Mouse (Mus musculus): Measurements from ENCODE around the gene Nol4l. TPM values are rescaled to one million over a fixed set of nuclear protein-coding genes. Genes with fewer than 3 reads are reported as not detected.

The Nol4l gene
- polyA plus RNA-seq, 1 experiment: 1.1 TPM

DNA sequence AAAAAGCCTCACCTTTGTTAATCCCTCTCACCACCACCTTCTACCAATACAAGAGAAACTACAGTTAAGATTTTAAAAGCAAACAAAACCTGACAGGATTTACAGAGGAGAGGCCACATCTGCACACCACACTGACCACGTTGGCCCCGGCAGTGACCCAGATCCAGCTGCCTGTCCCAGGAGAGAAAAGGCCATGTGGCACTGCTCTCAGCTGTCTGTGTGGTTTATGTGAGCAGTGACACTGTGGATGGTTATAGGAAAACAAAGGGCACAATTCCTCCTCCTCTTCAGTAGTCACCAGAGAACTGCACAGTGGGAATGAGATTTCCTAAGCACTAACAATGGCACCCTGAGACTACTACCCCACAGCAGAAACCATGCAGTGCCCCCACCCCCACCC is 60.5 kb downstream of the Nol4l start:
- Histone ChIP-seq H3K27me3 (ENCODE audit: control insufficient read depth) (no peaks in the 10 kb centered on the region), H3K4me3 (replicated peaks) (no peak overlapping the region), H3K36me3 (ENCODE audit: control insufficient read depth) (peaks cover 82% of the 10 kb centered on the region), H3K4me1 (ENCODE audit: control insufficient read depth) (peaks cover 6% of the 10 kb centered on the region), H3K9me3 (ENCODE audit: control insufficient read depth, low read length) (no peaks in the 10 kb centered on the region)
- no peak for TF ChIP-seq TAL1 (IDR thresholded peaks at IDR 0.05; ENCODE audit: low read length)
- TF ChIP-seq GATA1 (IDR thresholded peaks at IDR 0.05; ENCODE audit: low read length): no peak

DNA sequence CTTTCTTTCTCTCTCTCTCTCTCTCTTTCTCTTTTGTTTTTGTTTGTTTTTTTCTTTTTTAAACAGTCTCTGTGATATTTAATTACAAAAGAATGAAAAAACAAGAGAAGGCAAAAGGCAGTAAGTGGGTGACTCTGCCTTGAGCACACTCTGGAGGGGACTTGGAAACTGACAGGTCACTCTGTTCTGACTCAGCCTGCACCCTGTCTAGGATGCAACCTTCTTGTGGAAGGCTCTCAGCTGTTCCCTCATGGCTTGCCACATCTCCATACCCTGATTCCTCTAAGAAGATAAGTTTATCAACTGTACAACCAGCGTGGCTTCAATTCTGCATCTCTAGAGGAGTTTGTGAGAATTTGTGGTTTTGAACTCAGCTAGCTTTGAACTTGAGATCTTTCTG is 62.4 kb downstream of the Nol4l start:
- Histone ChIP-seq H3K4me1 (ENCODE audit: control insufficient read depth) (peaks cover 6% of the 10 kb centered on the region), H3K27me3 (ENCODE audit: control insufficient read depth) (no peaks in the 10 kb centered on the region), H3K9me3 (ENCODE audit: control insufficient read depth, low read length) (no peaks in the 10 kb centered on the region), H3K4me3 (replicated peaks) (no peak overlapping the region), H3K36me3 (ENCODE audit: control insufficient read depth) (peaks cover 83% of the 10 kb centered on the region)
- TF ChIP-seq TAL1 (IDR thresholded peaks at IDR 0.05; ENCODE audit: low read length): no peak
- TF ChIP-seq GATA1 (IDR thresholded peaks at IDR 0.05; ENCODE audit: low read length): no peak

GRCm38 (mm10) chr2:153463257-153463656 is 66.5 kb downstream of the Nol4l start:
- Histone ChIP-seq H3K9me3 (ENCODE audit: control insufficient read depth, low read length) (no peaks in the 10 kb centered on the region), H3K36me3 (ENCODE audit: control insufficient read depth) (peaks cover 76% of the 10 kb centered on the region), H3K4me3 (replicated peaks) (no peak overlapping the region), H3K4me1 (ENCODE audit: control insufficient read depth) (peaks cover 7% of the 10 kb centered on the region), H3K27me3 (ENCODE audit: control insufficient read depth) (no peaks in the 10 kb centered on the region)
- no peak for TF ChIP-seq GATA1 (IDR thresholded peaks at IDR 0.05; ENCODE audit: low read length)
- TF ChIP-seq TAL1 (IDR thresholded peaks at IDR 0.05; ENCODE audit: low read length): no peak

DNA sequence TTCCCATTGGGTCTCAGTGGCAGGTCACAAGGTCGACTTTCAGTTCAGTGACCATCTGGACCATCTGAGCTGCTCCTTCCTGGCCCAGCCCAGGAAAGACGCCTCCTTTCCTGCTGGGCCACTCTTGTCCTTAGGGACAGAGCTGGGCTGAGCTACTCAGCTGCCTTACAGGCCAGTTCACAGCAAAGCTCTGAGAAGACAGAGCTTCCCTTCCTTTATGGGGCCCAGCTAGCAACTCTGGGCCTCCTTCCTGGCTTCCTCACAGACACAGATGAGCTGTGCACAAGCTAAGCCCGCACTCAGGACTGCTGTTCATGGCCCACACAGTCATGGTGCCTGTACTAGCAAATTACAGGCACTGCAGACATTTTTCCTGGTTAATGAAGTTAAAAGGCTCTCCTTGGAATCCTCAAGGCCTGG is 71.7 kb downstream of the Nol4l start:
- H3K4me3 ChIP-seq (replicated peaks): no peak overlapping the region
- H3K36me3 ChIP-seq (ENCODE audit: control insufficient read depth): peaks cover 80% of the 10 kb centered on the region
- no peaks in the 10 kb centered on the region for H3K27me3 ChIP-seq (ENCODE audit: control insufficient read depth)
- TF ChIP-seq GATA1 (IDR thresholded peaks at IDR 0.05; ENCODE audit: low read length) (no peak), TAL1 (IDR thresholded peaks at IDR 0.05; ENCODE audit: low read length) (no peak)
- no peaks in the 10 kb centered on the region for H3K9me3 ChIP-seq (ENCODE audit: control insufficient read depth, low read length)
- H3K4me1 ChIP-seq (ENCODE audit: control insufficient read depth): peaks cover 55% of the 10 kb centered on the region

GRCm38 (mm10) chr2:153457467-153457866 is 72.3 kb downstream of the Nol4l start:
- Histone ChIP-seq H3K36me3 (ENCODE audit: control insufficient read depth) (peaks cover 79% of the 10 kb centered on the region), H3K9me3 (ENCODE audit: control insufficient read depth, low read length) (no peaks in the 10 kb centered on the region), H3K4me1 (ENCODE audit: control insufficient read depth) (peaks cover 61% of the 10 kb centered on the region), H3K4me3 (replicated peaks) (no peak overlapping the region), H3K27me3 (ENCODE audit: control insufficient read depth) (no peaks in the 10 kb centered on the region)
- TF ChIP-seq TAL1 (IDR thresholded peaks at IDR 0.05; ENCODE audit: low read length) (no peak), GATA1 (IDR thresholded peaks at IDR 0.05; ENCODE audit: low read length) (no peak)

GRCm38 (mm10) chr2:153454841-153455506 is 74.8 kb downstream of the Nol4l start:
- Histone ChIP-seq H3K27me3 (ENCODE audit: control insufficient read depth) (no peaks in the 10 kb centered on the region), H3K4me1 (ENCODE audit: control insufficient read depth) (peaks cover 68% of the 10 kb centered on the region), H3K36me3 (ENCODE audit: control insufficient read depth) (peaks cover 70% of the 10 kb centered on the region), H3K9me3 (ENCODE audit: control insufficient read depth, low read length) (no peaks in the 10 kb centered on the region), H3K4me3 (replicated peaks) (peak overlapping the region; percentile 34)
- TF ChIP-seq TAL1 (IDR thresholded peaks at IDR 0.05; ENCODE audit: low read length): peak; percentile 91
- TF ChIP-seq GATA1 (IDR thresholded peaks at IDR 0.05; ENCODE audit: low read length): peak; percentile 93

- Histone ChIP-seq H3K4me3 (replicated peaks) (peak overlapping the region; percentile 34), H3K36me3 (ENCODE audit: control insufficient read depth) (peaks cover 65% of the 10 kb centered on the region), H3K27me3 (ENCODE audit: control insufficient read depth) (no peaks in the 10 kb centered on the region), H3K9me3 (ENCODE audit: control insufficient read depth, low read length) (no peaks in the 10 kb centered on the region), H3K4me1 (ENCODE audit: control insufficient read depth) (peaks cover 68% of the 10 kb centered on the region)
- TF ChIP-seq TAL1 (IDR thresholded peaks at IDR 0.05; ENCODE audit: low read length): peak; percentile 43
- TF ChIP-seq GATA1 (IDR thresholded peaks at IDR 0.05; ENCODE audit: low read length): 0 out of 2 replicates have a peak, but pooled peaks have one; percentile 31
Observed at GRCm38 (mm10) chr2:153453961-153454759, 75.6 kb downstream of the Nol4l start.

GRCm38 (mm10) chr2:153448519-153448918 is 81.3 kb downstream of the Nol4l start:
- no peak for TF ChIP-seq GATA1 (IDR thresholded peaks at IDR 0.05; ENCODE audit: low read length)
- TF ChIP-seq TAL1 (IDR thresholded peaks at IDR 0.05; ENCODE audit: low read length): no peak
- peaks cover 29% of the 10 kb centered on the region for H3K36me3 ChIP-seq (ENCODE audit: control insufficient read depth)
- no peaks in the 10 kb centered on the region for H3K9me3 ChIP-seq (ENCODE audit: control insufficient read depth, low read length)
- H3K27me3 ChIP-seq (ENCODE audit: control insufficient read depth): peaks cover 25% of the 10 kb centered on the region
- no peak overlapping the region for H3K4me3 ChIP-seq (replicated peaks)
- H3K4me1 ChIP-seq (ENCODE audit: control insufficient read depth): peaks cover 55% of the 10 kb centered on the region

- peaks cover 33% of the 10 kb centered on the region for H3K27me3 ChIP-seq (ENCODE audit: control insufficient read depth)
- no peak for TF ChIP-seq GATA1 (IDR thresholded peaks at IDR 0.05; ENCODE audit: low read length)
- TF ChIP-seq TAL1 (IDR thresholded peaks at IDR 0.05; ENCODE audit: low read length): no peak
- H3K4me1 ChIP-seq (ENCODE audit: control insufficient read depth): peaks cover 51% of the 10 kb centered on the region
- H3K9me3 ChIP-seq (ENCODE audit: control insufficient read depth, low read length): no peaks in the 10 kb centered on the region
- no peak overlapping the region for H3K4me3 ChIP-seq (replicated peaks)
- H3K36me3 ChIP-seq (ENCODE audit: control insufficient read depth): peaks cover 21% of the 10 kb centered on the region
Observed at GRCm38 (mm10) chr2:153447719-153448118, 82.1 kb downstream of the Nol4l start.
